Mouse (Mus musculus) ES-CJ7 (cell line): ENCODE results near the gene Cript.
"Not testable (repeated sequence)": the region's sequence is repeated elsewhere in the genome, so short reads cannot be mapped to it uniquely, and the experiment has no call there.

ENCODE experiments used
- DNase-seq: peaks from one replicate; pipeline ENCODE4 v3.0.0; 2011; ENCODE audit warnings: low read depth, low spot score

Cript gene

GRCm38 (mm10) chr17:87050469-87051175, 25.3 kb downstream of the Cript start:
- DNase-seq = no peak

GRCm38 (mm10) chr17:87051652-87052051, 26.3 kb downstream of the Cript start:
- no peak for DNase-seq

DNA sequence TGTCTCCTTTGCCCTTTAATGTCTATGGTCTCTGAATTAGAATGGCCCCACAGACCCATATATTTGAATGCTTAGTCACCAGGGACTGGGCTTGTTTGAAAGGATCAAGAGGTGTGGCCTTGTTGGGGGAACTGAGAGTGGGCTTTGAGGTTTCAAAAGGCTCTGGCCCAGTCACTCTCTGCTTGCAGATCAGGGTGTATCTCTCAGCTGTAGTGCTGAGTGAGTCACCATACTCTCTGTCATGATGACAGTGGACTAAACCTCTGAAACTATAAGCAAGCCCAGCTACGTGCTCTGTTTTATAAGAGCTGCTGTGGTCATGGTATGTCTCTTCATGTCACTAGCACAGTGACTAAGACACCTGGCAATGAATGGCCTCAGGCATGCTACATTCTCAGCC, 27.1 kb downstream of the Cript start:
- DNase-seq = no peak

GRCm38 (mm10) chr17:87053921-87054320, 28.6 kb downstream of the Cript start:
- DNase-seq = no peak

DNA sequence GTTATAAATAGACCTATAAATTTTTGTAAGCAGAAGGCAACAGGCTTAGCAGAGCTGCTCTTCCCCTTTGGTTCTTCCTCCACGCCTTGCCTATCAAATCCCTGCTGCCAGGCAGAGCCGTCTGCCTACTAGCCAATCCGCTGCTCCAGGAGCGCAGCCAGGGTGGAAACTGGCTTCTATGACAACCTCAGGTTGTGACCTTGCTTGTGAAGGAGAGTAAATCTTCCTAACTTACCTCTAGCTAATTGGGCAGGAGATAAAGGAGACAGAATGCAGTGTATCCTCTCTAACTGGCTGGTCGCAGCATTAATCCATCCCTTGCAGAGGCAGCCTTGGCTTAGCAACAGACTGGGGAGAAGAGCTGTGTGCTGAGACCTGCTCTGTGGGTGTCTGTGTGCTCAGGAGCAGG, 29.7 kb downstream of the Cript start:
- DNase-seq = no peak

GRCm38 (mm10) chr17:87055663-87056062, 30.3 kb downstream of the Cript start:
- DNase-seq = no peak

GRCm38 (mm10) chr17:87056761-87057160, 31.4 kb downstream of the Cript start:
- no peak for DNase-seq

GRCm38 (mm10) chr17:87057486-87058266, 32.3 kb downstream of the Cript start:
- DNase-seq = no peak

GRCm38 (mm10) chr17:87062639-87063038, 37.3 kb downstream of the Cript start:
- DNase-seq = peak; percentile 21

- no peak for DNase-seq
Observed at GRCm38 (mm10) chr17:87063461-87063860, 38.1 kb downstream of the Cript start.

GRCm38 (mm10) chr17:87063969-87064368, 38.6 kb downstream of the Cript start:
- DNase-seq = no peak

GRCm38 (mm10) chr17:87068997-87069396, 43.6 kb downstream of the Cript start:
- DNase-seq = no peak

DNA sequence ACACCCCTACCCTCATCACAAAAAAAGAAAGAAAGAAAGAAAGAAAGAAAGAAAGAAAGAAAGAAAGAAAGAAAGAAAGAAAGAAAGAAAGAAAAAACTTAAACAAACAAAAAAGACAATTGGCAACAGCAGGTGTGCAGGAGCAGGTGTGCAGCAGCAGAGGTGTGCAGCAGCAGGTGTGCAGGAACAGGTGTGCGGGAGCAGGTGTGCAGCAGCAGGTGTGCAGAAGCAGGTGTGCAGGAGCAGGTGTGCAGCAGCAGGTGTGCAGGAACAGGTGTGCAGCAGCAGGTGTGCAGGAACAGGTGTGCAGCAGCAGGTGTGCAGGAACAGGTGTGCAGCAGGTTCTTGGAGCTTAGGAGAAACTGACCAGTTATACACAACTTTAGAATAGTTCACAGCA, 46.8 kb downstream of the Cript start:
- DNase-seq = not testable (repeated sequence)

- no peak for DNase-seq
Observed at GRCm38 (mm10) chr17:87072766-87073440, 47.6 kb downstream of the Cript start.

DNA sequence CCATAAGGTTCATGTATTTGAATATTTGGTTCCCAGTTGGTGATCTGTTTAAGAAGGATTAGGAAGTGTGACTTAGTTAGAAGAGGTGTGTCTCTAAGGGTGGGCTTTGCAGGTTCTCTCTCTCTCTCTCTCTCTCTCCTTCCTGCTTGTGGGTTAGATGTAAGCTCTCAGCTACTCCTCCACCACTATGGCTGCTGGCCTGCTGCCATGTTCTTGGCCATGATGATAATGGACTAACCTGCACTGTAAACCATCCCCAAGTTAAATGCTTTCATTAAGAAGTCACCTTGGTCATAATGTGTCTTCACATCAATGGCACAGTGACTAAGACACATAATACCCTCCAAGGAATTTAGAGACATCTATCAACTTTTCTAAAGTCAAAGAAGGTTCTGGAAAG, 48.1 kb downstream of the Cript start:
- DNase-seq = no peak

GRCm38 (mm10) chr17:87078217-87078616, 52.9 kb downstream of the Cript start:
- not testable (repeated sequence) for DNase-seq

GRCm38 (mm10) chr17:87080724-87081123, 55.4 kb downstream of the Cript start:
- no peak for DNase-seq

GRCm38 (mm10) chr17:87082547-87082946, 57.2 kb downstream of the Cript start:
- no peak for DNase-seq

DNA sequence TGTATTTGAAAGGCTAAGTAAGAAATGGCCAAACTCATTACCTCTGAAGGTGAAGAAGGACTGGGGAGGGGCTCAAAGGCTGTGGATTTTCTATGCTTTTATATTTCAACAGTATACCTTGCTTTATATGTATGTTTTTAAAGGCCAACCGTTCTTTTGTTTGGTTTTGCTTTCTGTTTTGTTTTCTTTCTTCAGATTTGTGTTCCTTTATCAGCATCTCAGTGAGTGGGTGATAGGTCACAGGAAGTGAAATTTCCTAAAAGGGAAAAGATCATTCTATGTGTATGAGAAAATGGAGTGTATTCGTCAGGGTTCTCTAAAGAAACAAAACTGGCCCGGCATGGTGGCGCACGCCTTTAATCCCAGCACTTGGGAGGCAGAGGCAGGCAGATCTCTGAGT, 58.3 kb downstream of the Cript start:
- DNase-seq = no peak
